Mouse (Mus musculus) retina, embryonic 14.5 days (tissue): Measurements from ENCODE around the gene Foxp1.

Source experiments
- DNase-seq: peaks from one replicate; pipeline ENCODE4 v3.0.0-alpha.2; 2015; ENCODE audit warnings: low spot score

The Foxp1 gene

GRCm38 (mm10) chr6:99359036-99359698 is 163.4 kb downstream of the Foxp1 start:
- no peak for DNase-seq

- DNase-seq = no peak
These were observed 164.6 kb downstream of the Foxp1 start for GRCm38 (mm10) chr6:99357931-99358330.

GRCm38 (mm10) chr6:99354338-99354737 is 168.2 kb downstream of the Foxp1 start:
- no peak for DNase-seq

- DNase-seq = no peak
These were observed 169.1 kb downstream of the Foxp1 start for GRCm38 (mm10) chr6:99353441-99353840.

- no peak for DNase-seq
These were observed 172.0 kb downstream of the Foxp1 start for GRCm38 (mm10) chr6:99350566-99350965.

GRCm38 (mm10) chr6:99350156-99350555 is 172.4 kb downstream of the Foxp1 start:
- DNase-seq = no peak

- peak; percentile 23 for DNase-seq
These were observed 174.7 kb downstream of the Foxp1 start for GRCm38 (mm10) chr6:99347836-99348235.

- no peak for DNase-seq
These were observed 177.6 kb downstream of the Foxp1 start for GRCm38 (mm10) chr6:99344966-99345365.

GRCm38 (mm10) chr6:99344357-99344756 is 178.2 kb downstream of the Foxp1 start:
- DNase-seq = no peak

GRCm38 (mm10) chr6:99343815-99344214 is 178.7 kb downstream of the Foxp1 start:
- no peak for DNase-seq

GRCm38 (mm10) chr6:99342416-99342815 is 180.1 kb downstream of the Foxp1 start:
- no peak for DNase-seq

GRCm38 (mm10) chr6:99340902-99341301 is 181.6 kb downstream of the Foxp1 start:
- DNase-seq = no peak

- DNase-seq = no peak
These were observed 182.4 kb downstream of the Foxp1 start for GRCm38 (mm10) chr6:99339986-99340721.

GRCm38 (mm10) chr6:99339343-99339620 is 183.2 kb downstream of the Foxp1 start:
- DNase-seq = no peak

GRCm38 (mm10) chr6:99338593-99339342 is 183.8 kb downstream of the Foxp1 start:
- no peak for DNase-seq

- no peak for DNase-seq
These were observed 184.3 kb downstream of the Foxp1 start for GRCm38 (mm10) chr6:99338174-99338573.

- no peak for DNase-seq
These were observed 184.9 kb downstream of the Foxp1 start for GRCm38 (mm10) chr6:99337575-99337974.

- DNase-seq = no peak
These were observed 186.3 kb downstream of the Foxp1 start for GRCm38 (mm10) chr6:99336191-99336590.

- no peak for DNase-seq
These were observed 187.2 kb downstream of the Foxp1 start for GRCm38 (mm10) chr6:99335174-99335830.

GRCm38 (mm10) chr6:99334255-99334654 is 188.3 kb downstream of the Foxp1 start:
- DNase-seq = no peak

- no peak for DNase-seq
These were observed 189.4 kb downstream of the Foxp1 start for GRCm38 (mm10) chr6:99333127-99333526.

GRCm38 (mm10) chr6:99330169-99330568 is 192.4 kb downstream of the Foxp1 start:
- DNase-seq = no peak

- no peak for DNase-seq
These were observed 193.9 kb downstream of the Foxp1 start for GRCm38 (mm10) chr6:99328634-99329033.
